Mouse (Mus musculus) heart, adult 9 months (tissue): ENCODE data around the gene Catsperg2.
"Not testable (repeated sequence)": the region's sequence is repeated elsewhere in the genome, so short reads cannot be mapped to it uniquely, and the experiment has no call there.

Source experiments
- DNase-seq, 2 experiments: peaks; one replicate each; pipeline ENCODE4 v3.0.0; 2022; ENCODE audit warnings: low spot score in 2 of 2

Catsperg2 gene

DNA sequence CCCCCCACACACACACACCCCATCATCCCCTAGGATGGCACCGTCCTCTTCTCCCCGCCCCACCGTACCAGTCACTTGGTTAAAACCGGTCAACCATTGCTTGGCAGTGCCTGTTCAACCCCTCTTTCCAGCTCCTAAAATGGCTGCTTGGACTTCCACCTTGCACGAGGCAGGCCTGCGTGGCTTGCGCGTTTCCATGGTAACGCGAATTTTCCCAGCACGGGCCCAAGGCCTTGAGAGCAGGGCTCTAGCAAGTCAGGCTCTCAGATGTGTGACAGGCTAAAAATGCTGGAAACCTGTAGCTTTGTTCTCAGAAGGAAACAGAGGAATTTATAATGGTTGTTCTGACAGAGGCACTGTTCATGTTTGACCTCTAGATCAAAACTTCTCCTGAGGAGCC, at the start of gene Catsperg2:
Gene Catsperg2, minus strand, starts transcription at position 173 of the 400 bp plus-strand sequence.
- not testable (repeated sequence) for DNase-seq

DNA sequence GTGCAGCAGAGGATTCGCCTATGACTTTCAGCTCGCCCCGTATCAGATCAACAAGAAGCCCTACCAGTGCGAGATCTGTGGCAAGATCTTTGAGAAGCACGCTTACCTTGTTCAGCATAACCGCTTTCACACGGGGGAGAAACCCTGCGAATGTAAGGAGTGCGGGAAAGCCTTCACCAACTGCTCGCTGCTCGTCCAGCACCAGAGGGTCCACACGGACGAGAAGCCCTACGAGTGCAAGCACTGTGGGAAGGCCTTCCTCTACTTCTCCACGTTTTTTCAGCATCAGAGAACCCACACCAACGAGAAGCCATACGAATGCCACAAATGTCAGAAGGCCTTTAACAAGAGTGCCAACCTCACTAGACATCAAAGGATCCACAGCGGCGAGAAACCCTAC, 49.7 kb upstream of the Catsperg2 start:
- DNase-seq: no peak

- DNase-seq: no peak
These were observed 47.5 kb upstream of the Catsperg2 start for GRCm38 (mm10) chr7:29774371-29774770.

DNA sequence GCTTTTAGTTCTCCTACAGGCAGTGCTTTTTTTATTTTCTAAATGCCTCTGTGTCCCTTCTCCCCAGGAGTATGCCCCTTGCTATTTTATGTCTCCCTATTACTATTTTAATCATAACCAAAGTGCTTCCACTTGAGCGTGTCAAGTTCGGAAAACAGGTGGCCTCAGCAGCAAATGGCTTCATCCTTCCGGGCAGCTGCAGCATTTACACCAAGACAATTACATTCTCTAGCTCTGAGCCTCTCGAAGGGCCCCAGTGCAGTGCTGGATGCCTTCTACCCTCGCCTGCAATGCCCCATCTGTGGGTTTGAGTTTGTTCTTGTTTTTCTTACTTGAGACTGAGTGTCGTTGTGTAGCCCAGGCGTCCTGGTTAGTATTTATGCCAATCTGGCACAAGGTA, 46.7 kb upstream of the Catsperg2 start:
- no peak for DNase-seq

DNA sequence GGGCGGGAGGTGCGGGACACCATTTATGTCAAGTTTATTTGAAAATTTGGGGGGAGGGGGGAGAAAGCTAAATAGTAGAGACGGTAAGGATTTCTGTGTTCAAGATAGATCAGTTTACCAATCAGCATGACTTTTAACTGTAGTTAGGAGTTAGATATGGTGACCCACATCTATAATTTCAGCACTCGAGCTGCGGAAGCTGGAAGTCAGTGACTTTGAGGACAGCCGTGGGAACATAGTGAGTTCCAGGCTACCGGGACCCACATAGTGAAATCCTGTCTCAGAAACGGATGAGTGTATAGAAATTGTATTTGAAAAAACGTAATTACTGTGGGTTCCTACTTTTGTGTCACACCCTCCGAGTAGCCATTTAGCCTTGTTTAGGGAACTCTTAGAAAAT, 42.1 kb upstream of the Catsperg2 start:
- no peak for DNase-seq

GRCm38 (mm10) chr7:29768090-29768900, 41.5 kb upstream of the Catsperg2 start, which contains the start of gene Zfp84:
TSS of gene Zfp84 (plus strand) at chr7:29768552.
- peak; percentile 95 to 97 for DNase-seq

DNA sequence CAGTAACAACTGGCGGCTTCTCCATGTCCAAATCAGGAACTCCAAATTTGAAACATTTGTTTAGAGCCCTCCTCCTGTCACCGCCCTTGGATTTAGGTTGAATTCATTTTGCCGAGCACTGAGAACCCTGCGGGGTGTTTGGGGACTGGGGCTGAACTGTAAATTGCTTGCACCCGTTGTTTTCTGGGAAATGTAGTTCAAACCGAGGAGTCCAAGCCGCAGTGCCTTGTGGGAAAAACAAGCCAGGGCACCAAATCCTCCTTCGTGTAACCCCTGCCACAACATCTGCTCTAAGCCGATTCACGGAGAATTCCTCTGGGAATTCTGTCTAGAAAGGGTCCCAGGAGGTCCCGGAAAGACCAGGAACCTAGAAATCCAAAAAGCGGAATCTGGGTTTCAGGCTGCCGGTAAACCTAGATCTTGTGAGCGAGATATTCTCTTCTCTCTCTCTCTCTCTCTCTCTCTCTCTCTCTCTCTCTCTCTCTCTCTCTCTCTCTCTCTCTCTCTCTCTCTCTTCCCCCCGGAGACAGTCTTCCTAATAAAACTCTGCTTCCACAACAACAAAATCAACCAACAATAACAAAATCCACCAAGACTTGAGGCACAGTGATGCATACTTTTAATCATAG, 40.3 kb upstream of the Catsperg2 start:
- DNase-seq: peak; percentile 79 to 85

- no peak for DNase-seq
These were observed 37.9 kb upstream of the Catsperg2 start for GRCm38 (mm10) chr7:29764702-29765101.

GRCm38 (mm10) chr7:29760476-29760875, 33.6 kb upstream of the Catsperg2 start:
- DNase-seq: no peak

GRCm38 (mm10) chr7:29742258-29742657, 15.4 kb upstream of the Catsperg2 start:
- DNase-seq: no peak

- DNase-seq: no peak
These were observed 1.2 kb upstream of the Catsperg2 start for GRCm38 (mm10) chr7:29728055-29728454.

GRCm38 (mm10) chr7:29725461-29726142, 1.2 kb downstream of the Catsperg2 start:
- not testable (repeated sequence) for DNase-seq

DNA sequence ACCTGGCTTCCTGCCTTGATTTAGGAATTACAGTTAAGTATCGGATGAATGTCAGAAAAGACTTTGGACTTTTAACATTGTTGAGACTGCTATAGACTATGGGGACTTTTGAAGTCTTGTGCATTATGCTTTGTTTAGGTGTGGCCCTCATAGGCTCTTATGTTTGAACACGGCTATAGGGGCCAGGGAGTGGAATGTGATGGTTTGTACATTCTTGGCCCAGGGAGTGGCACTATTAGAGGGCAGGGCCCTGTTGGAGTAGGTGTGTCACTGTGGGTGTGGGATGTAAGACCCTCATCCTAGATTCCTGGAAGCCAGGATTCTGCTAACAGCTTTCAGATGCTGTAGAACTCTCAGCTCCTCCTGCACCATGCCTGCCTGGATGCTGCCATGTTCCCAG, 17.9 kb downstream of the Catsperg2 start:
- DNase-seq: not testable (repeated sequence)

DNA sequence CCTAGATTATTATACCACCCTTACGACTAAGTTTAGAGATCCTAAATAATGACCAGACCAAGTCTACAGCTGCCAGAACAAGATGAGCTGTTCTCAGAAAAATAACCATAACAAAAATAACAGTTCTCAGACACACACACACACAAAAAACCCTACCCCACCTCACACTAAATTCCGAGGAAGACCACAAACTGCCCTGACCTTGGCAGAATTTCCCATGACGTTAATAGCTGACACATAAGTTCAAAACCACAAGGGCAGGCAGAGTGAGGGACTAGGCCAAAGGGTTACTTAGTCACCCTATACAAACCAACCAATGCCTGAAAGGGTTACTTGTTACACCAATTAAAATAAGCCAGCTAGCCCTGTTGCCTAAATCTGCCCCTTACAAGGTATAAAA, 31.6 kb downstream of the Catsperg2 start:
- not testable (repeated sequence) for DNase-seq

GRCm38 (mm10) chr7:29681868-29682267, 45.0 kb downstream of the Catsperg2 start:
- DNase-seq: no peak
